Mouse (Mus musculus) CD4-positive, CD25-positive, alpha-beta regulatory T cell, adult 2 months (primary cell): ENCODE measurements around the gene Adad1.

Experiments
- DNase-seq: peaks from one replicate; pipeline ENCODE4 v3.0.0-alpha.2; 2012; ENCODE audit warnings: low read depth, low spot score

The Adad1 gene

DNA sequence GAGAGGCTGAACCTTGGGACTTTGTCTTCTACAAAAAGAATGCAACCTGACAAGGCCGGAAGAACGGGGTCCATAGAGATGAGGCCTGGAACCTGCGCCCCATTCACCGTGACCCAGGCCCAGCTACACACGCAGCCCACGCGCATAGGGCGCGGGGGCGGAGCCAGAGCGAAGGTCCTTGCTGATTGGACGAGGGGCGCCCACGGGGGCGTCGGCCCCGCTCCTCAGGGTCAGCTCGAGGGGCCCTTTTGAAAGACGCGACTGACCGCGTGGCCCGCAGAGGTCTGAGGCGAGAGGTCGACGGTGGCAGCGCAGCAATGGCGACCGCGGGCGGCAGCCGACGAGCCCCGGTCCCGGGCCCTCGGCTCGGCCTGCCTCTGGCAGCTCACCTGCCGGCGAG lies at the start of gene Adad1:
Gene Adad1, plus strand, starts transcription at position 122 of the 400 bp plus-strand sequence.
- no peak for DNase-seq

DNA sequence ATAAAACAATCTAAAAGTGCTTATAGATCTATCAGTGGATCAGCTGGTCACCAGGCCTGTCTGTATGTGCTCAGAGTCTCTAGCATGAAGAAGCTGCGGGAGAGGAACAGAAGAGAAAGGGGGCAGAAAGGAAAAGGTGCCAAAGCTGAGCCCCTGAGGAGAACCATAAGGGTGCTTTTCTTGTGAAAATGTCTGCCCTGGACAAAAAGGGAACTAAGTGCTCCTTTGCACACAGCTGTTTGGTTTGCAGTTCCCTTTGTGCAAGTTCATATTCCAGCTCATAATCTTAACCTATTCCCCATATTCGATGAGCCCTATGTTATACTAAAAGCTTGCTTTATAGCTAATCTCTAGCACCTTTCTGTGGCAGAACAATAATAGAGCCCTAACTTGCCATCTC lies 25.3 kb upstream of the Adad1 start:
- no peak for DNase-seq

DNA sequence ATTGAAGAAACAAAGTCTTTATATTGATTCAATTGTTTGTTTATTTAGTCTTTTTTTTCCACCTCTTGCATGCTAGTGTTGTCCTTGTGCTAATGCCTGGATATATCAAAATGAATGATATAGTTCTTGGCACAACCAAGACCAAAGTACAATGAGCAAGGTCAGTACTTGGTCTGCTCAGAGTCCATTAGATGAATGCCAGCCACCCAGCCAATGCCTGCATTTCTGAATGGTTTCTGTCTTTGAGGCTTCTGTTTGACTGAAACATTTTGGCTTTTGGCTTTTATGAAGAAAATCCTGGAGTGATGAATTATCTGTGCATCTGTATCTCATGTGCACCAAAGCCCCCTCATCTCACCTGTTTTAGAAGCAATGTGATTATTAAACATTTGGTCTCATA lies 23.5 kb upstream of the Adad1 start:
- no peak for DNase-seq

DNA sequence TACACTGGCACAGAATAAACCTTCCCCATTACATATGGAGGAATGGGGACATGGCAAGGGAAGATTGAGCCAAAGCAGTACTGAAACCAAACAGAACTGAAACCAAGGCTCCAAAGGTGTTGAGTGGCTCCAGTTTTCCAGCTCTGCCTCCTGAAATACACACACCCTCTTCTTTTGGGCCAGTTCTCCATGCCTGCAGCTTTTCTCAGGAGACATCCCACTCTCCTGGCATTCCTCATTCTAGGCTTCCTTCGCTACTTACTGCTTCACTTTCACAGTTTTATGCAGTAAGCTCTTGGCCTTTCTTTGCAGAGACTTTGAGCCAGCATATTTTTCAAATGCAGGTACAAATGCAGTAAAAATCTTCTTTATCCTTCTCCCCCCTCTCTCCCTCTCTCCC lies 11.8 kb upstream of the Adad1 start:
- DNase-seq = no peak

DNA sequence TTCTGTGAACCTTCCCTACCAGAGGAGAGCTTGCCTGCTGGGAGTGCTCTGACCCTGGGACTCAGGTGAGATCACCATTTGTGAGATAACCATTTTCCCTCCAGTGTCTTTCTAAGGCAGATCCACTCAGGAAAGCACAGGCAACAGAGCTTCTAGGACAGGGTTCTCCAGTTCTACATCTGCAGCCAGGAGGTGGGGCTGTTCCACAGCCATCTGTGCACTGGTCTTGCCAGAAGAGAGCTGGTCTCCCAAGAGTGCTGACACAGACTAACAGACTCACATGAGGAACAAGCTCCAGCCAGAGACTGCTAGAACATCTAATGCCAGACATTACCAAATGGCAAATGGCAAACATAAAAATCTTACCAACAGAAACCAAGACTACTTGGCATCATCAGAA lies 9.9 kb downstream of the Adad1 start:
- peak; percentile 45 for DNase-seq

DNA sequence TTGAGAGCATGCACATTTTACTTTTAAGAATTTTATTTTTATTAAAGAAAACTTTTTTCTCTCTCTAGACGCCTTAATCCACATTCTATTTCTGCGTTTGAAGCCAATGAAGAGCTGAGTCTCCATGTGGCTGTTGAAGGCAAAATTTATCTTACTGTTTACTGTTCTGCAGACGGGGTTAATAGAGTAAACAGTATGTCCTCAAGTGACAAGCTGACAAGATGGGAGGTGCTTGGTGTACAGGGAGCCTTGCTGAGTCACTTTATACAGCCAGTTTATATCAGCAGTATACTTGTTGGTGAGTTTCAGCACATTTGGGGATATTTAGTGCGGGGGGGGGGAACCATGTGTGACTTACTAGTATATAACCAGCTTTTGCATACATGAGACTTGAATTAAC lies 21.5 kb downstream of the Adad1 start:
- no peak for DNase-seq

DNA sequence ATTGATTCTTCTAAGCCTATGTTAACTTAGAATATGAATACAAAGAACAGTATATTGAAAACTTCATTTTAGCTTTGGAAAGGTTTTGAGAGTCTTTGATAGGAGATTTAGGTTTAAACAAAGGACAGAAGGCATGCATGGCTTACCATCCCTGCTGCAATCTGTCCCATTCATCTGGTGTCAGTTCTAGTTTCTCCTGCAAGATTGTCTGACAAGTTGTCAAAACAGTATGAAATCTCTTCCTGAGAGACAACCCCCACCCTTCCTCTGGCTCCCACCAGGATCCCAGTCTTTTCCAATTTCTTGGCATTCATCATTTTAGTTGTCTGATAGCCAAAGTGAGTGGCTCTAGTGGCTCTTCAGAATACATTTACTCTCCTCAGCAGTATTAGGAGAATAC lies 27.4 kb downstream of the Adad1 start:
- DNase-seq = no peak

DNA sequence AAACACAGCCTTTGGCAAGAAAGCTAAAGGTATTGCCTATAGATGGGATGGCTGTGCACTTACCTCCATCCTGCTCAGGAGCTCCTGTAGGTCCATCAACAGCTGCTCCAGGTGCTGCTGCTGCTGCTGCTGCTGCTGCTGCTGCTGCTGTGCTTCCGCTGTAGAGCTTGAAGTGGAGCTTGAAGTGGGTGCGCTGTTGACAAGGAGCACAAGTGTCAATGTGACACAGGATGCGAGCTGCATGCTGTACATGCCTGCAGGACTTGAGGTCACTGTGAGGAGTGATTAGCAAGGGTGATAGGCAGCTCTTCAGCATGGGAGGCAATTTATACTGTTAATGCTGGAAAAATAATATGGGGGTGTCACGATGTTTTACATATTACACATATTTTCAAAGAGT lies 62.3 kb downstream of the Adad1 start, which contains the start of gene Il2:
Gene Il2, minus strand, starts transcription at position 305 of the 400 bp plus-strand sequence.
- peak; percentile 46 for DNase-seq

DNA sequence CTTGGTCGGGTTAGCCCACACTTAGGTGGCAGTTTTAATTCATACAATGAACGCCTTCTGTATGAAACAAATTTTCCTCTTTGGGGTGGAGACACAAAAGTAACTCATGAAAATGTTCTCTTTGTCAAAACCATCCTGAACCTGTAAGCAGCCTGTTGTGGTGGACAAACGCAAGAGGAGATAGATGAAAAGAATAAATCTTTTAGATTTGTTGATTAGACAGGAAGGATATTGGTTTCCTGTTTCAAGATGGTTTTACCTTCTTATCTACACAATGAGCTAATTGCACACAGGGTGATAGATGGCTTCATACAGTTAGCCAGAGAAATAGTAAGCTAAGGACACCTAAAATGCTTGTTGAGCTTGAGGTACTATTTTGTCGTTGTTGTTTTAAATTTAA lies 62.8 kb downstream of the Adad1 start:
- peak; percentile 18 for DNase-seq

DNA sequence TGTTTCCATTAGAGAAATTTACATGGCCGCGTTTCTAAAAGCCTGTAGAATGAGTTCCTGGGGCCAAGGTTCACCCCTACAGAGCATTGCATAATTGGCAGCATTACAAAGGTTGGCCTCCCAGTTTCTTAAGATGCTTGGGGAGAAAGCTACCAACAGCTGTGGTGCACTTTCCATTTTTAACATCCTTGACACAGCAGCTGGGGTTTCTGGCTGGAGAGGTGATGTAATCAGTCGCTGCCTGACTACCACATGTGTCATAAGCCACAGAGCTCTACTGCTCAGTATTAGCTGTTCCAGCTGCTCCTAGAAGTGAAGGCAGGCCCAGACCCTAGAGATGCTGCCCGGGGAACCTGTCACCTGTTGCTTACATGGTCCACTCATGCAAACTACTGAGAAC lies 64.9 kb downstream of the Adad1 start:
- DNase-seq = no peak

DNA sequence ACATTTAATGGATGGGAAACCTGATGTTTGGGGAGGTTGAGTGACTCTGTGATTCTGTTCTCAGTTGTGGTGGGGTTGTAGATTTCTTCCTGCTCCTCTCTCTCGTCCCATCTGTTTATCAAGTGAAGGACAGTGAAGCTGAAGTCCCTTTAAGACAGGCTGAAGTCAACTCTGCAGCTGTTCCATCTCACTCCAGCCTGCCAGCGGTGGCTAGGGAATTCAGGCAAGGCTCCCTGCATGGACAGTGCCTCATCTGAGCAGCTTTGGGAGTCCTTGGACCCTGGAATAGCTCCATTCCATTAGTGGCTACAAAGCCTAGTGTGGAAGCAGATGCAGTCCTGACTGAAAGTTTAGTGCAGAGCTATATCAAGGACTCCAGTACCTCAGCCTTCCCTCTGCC lies 65.7 kb downstream of the Adad1 start:
- no peak for DNase-seq

DNA sequence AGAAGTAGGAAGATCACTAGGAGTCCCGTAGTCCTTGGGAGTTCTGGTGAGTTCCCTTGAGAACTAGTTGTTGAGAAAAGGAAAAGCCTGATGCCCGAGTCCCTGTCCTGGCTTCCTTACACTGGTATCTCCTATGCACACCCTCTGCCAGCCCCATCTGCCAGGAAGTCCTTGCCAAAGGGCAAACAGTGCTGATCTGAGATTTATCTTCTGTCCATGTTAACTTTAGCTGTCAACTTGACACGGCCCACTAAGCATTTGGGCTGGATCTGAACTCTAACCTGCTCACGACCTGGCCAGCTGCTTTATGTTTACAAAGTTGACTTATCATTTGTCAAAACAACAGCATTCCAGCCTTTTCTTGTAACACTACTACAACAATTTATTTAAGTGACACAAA lies 73.9 kb downstream of the Adad1 start:
- DNase-seq = no peak

DNA sequence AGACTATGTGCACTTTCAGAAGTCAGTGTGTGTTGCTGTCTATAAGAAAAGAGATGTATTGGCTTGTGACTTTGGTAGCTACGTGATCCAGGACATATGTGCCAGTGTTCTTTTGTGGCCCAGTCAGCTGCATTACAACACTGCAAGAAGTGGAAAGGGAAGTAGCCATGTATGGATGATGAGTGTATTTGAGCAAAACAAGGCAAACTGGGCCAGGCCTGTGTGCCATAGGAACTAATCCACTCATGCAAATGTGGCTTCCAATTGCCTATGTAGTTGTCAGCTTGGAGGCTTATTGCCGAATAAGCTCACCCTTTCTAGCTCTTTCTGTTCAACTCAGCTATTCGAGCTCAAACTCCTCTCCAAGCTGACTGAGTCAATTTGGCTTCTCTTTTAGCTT lies 75.9 kb downstream of the Adad1 start:
- no peak for DNase-seq

DNA sequence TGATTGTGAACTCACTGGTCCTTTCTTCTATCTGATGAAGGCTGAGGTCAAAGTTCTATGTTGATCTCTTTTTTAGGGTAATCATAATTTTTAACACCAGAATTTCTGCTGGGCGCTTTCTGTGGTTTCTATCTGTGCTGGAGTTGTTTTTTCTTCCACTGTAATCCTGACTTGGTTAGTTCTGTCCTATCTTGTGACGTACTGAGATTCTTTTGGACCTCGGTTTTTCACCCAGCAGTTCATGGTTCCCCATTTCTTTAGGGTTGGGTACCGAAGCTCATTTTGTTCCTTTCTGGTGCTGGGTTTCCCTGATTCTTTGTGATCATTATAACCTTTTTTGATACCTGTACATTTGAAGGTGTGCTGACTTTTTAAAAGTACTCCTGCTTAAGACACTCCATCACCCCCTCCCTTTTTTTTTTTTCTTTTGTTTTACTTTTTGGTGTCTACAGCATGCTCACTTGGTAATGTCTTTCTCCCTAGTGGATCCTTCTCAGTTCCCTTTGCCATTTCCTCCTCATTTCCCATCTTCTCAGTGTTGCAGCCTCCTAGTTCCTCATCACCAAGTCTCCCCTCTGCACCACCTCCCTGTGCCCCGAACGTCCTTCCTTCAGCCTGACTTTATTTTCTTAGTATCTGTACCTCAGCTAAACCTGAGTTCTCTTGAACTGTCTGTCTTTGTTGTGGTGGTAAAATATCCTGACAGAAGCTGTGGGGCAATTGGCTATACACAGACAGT lies 77.0 kb downstream of the Adad1 start:
- no peak for DNase-seq

DNA sequence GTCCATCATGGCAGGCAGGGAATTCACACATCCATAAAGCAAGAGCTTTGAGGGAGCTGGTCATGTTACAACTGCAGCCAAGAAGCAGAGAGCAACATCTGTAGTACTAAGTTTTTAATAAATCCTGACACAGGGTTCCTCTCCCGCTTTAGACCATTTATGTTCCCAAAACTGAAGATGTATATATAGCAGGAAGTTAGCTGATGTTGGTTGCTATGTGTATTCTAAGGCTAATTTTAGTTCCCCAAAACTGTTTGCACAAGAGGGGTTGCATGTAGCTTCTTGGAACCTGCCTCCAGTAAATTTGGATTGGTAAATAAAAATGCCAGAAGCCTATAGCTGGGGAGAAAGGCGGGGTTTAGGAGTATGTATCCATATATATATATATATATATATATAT lies 78.5 kb downstream of the Adad1 start:
- no peak for DNase-seq

DNA sequence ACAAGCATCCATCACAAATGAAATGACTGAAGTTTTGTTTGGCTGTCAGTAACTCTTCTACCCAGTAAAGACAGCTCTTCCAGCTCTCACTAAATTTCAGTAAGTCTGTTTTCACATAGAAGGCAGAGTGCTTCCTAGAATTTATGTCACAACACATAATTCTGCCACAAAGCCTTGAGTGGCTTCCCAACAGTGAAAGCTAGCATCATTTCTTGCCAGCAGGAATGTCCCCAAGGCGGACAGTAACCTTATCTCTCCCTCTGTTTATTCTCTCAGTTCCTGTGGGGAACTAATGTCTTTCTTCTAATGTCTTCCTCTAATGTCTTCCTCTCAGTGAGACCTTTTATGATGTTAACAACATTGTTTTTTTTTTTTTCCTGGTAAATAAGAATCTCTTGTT lies 81.7 kb downstream of the Adad1 start:
- no peak for DNase-seq

DNA sequence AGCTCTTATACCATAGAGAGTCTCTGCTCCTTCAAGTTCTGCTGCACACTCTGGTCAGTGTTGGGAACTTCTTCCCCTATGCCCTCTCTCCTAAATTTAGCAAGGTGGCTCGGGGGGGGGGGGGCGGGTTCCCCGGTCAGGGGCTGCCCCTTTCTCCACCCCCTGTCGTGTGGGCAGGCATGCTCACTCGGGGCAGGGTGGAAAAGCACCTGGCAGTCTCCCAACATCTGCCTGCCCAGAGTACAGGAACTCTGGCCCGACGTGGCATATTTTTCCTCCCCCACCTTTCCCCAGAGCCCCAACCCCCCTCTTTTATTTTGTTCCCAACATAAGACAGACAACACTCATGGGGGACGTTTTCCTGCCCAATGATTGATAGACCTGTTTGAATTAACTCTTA lies 83.1 kb downstream of the Adad1 start:
- DNase-seq = no peak

DNA sequence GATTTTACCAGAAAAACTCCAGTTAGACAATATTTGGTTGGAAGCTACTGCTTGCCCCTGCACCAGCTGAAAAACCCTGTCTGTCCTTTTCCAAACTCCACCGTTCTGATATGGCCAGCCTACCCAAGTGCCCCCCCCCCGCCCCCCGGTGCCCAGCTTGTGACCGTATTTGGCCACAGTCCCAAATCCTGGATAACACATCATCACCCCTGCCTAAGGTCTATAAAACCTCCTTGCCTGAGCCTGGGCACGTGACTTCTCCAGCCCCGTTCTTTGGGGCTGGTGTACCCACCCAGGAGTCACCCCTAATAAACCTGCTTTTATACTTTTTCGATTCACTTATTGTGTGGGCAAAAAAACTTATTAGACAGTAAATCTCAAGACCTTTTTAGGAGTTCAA lies 83.5 kb downstream of the Adad1 start:
- DNase-seq = no peak

DNA sequence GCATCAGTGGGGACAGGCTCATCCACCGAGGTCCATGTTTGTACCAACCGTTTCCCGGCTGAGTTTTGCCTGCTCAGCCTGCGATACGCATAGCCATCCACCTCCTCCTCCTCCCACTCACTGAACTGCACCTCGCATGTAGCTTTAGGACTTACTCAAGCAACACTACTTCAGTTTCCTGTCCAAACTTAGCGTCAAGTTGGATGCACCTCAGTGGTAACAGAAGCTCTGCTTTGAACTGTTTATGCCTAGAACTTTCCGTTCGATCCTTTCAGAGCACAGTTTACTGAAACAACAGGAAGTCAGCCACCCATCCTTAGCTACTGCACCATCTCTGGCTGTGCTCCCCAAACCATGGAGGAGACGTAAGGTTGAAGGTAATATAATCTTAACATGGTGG lies 88.9 kb downstream of the Adad1 start:
- DNase-seq = peak; percentile 55

DNA sequence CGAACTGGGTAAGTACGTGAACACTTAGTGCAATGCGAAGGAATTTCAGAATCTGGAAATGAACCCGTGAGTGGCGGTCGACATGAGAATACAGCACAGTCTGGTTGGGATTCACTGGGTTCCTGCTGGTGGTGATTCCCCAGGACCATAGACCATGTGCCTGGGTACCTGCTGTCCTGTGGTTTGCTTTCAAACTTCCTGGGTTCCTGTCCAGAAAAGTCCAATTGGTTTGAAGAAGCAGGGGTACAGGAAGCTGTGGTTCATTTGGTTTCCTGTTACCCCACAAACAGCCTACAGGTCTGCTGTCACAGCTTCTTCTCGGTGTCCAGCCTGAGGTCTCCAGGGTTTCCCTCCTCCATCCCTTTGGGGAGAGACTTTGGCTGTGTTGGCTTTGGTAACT lies 89.7 kb downstream of the Adad1 start:
- DNase-seq = peak; percentile 17

DNA sequence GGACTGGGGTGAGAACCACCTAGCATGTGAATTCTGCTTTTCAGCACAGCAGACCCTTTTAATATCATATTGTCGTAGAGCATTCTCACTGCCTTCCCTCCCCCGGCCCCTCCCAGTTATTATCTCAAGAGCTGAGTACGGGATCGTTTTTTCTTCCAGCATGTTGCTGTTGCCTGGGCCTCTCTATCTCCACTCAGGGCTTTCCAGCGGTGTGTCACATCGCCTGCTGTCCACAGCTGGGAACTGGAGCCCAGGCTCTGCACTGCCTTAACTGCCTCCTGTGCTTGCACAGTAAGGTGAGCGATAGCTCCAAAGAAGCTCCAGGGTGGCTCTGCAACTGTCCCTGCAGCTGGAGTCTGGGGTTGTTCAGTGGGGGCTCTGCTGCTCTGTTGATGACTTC lies 91.1 kb downstream of the Adad1 start:
- DNase-seq = no peak

DNA sequence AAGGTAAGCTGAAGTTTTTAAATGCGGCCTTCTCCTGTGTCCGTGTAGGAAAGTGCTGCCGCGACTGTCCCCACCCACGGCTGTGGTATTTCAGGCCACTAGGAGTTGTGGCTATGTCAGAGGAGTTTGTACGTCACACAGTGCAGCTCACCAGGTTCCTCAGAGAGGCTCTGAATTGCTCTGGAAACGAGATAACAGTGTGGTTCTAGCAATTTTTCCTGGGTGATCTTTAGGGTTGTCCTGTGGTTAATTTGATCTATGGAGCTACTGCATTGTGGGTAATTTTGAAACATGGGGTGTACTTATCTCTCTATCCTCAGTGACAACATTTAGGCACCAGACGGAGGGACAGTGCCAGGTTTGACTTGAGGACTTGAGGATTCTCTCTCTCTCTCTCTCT lies 93.8 kb downstream of the Adad1 start:
- peak; percentile 19 for DNase-seq

DNA sequence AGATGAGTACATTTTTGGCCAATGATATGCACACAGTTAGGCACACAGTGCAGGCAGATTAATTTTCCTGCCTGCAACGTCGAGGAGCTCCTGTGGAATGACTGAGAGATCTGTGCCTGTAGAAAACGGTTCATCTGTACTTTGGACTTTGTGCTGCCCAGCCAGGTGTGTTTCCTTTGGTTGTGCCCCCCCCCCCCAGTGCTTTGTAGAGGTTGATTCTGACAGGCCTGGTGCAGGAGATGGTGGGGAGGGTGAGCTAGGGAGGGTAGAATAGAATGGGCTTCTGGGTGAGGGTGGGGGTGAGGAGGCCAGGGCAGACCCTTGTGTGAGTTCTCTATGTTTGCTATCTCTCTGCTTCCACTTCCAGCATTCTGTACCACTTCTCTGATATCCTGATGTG lies 94.9 kb downstream of the Adad1 start:
- no peak for DNase-seq

DNA sequence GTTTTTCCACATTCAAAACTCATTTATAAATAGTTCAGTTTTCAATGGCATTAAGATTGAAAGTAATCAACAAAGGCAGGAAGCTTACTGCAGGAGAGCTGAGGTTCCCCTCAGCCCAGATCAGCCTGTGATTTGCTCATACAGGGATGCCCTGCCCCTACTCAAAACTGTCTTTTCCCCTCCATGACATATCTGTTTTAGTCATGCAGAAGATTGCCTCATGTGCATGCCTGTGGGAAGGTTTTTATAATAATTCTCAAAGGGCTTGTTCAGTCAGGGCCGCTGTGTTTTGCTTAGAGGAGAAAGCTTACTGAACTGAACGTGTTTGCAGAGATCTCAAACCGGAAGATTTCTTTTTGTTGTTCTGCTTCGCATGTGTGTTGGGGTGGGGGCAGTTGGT lies 97.8 kb downstream of the Adad1 start:
- no peak for DNase-seq
